Mouse (Mus musculus) left cerebral cortex, adult 9 months (tissue): ENCODE results near the gene Clpp.

ENCODE experiments used
- DNase-seq, 2 experiments: peaks; one replicate each; pipeline ENCODE4 v3.0.0; 2022; ENCODE audit warnings: low spot score in 2 of 2

The Clpp gene

GRCm38 (mm10) chr17:57030931-57031660, 41.0 kb downstream of the Clpp start, which contains the start of gene Khsrp:
TSS of gene Khsrp (minus strand) at chr17:57031522.
- no peak for DNase-seq

GRCm38 (mm10) chr17:57031661-57032420, 41.7 kb downstream of the Clpp start:
- peak; percentile 100 for DNase-seq

GRCm38 (mm10) chr17:57032854-57033253, 42.7 kb downstream of the Clpp start:
- no peak for DNase-seq

GRCm38 (mm10) chr17:57038978-57039377, 48.9 kb downstream of the Clpp start:
- DNase-seq: no peak

DNA sequence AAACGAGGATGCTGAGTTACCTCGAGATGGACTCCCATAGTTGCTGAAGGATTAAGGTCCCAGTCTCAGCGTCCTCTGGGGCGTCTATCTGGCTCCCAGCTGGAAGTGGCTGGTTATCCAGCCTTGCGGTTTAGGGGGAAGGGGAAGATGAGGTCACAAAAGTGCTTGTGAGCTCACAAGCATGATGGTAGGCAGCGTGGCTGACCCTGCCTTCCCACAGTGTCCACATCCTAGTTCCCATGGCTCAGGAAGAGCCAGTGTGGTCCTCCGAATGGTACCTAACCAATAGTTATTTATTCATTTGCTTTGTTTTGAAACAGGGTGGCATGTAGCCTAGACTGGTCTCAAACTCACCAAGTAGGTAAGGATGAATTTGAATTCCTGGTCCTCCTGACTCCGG, 51.4 kb downstream of the Clpp start, which contains the start of gene Slc25a41:
TSS of gene Slc25a41 (minus strand) at position 101 of the 400 bp plus-strand sequence.
- no peak for DNase-seq
